Mouse (Mus musculus): Measurements from ENCODE around the gene Zic4.

Zic4 gene

GRCm38 (mm10) chr9:91363814-91364126 is 1.6 kb downstream of the Zic4 start:
- no peak for DNase-seq (ENCODE audit: low spot score in 2 of 2)

GRCm38 (mm10) chr9:91364127-91364970 is 2.1 kb downstream of the Zic4 start:
- no peak for DNase-seq (ENCODE audit: low spot score in 2 of 2)

- DNase-seq (ENCODE audit: low spot score in 2 of 2): no peak
Observed at GRCm38 (mm10) chr9:91364971-91365501, 2.8 kb downstream of the Zic4 start.

GRCm38 (mm10) chr9:91365664-91366063 is 3.5 kb downstream of the Zic4 start, which contains the start of gene Zic1:
TSS of gene Zic1 (minus strand) at chr9:91365810.
- DNase-seq (ENCODE audit: low spot score in 2 of 2): no peak

- DNase-seq (ENCODE audit: low spot score in 2 of 2): no peak
Observed at GRCm38 (mm10) chr9:91366226-91366998, 4.2 kb downstream of the Zic4 start.

- DNase-seq (ENCODE audit: low spot score in 2 of 2): no peak
Observed at GRCm38 (mm10) chr9:91366999-91367811, 5.0 kb downstream of the Zic4 start.

GRCm38 (mm10) chr9:91368150-91368549 is 5.9 kb downstream of the Zic4 start:
- DNase-seq (ENCODE audit: low spot score in 2 of 2): no peak

GRCm38 (mm10) chr9:91368946-91369292 is 6.7 kb downstream of the Zic4 start:
- no peak for DNase-seq (ENCODE audit: low spot score in 2 of 2)

- no peak for DNase-seq (ENCODE audit: low spot score in 2 of 2)
Observed at GRCm38 (mm10) chr9:91369293-91369991, 7.2 kb downstream of the Zic4 start.

- no peak for DNase-seq (ENCODE audit: low spot score in 2 of 2)
Observed at GRCm38 (mm10) chr9:91370191-91370708, 8.0 kb downstream of the Zic4 start.

GRCm38 (mm10) chr9:91371011-91371410 is 8.8 kb downstream of the Zic4 start:
- DNase-seq (ENCODE audit: low spot score in 2 of 2): no peak

- DNase-seq (ENCODE audit: low spot score in 2 of 2): no peak
Observed at GRCm38 (mm10) chr9:91371608-91372007, 9.4 kb downstream of the Zic4 start.

GRCm38 (mm10) chr9:91373811-91374575 is 11.8 kb downstream of the Zic4 start:
- DNase-seq (ENCODE audit: low spot score in 2 of 2): no peak

GRCm38 (mm10) chr9:91374665-91375064 is 12.5 kb downstream of the Zic4 start:
- no peak for DNase-seq (ENCODE audit: low spot score in 2 of 2)

GRCm38 (mm10) chr9:91377036-91377872 is 15.0 kb downstream of the Zic4 start:
- no peak for DNase-seq (ENCODE audit: low spot score in 2 of 2)

- DNase-seq (ENCODE audit: low spot score in 2 of 2): no peak
Observed at GRCm38 (mm10) chr9:91377873-91378150, 15.6 kb downstream of the Zic4 start.

GRCm38 (mm10) chr9:91378411-91379299 is 16.4 kb downstream of the Zic4 start:
- no peak for DNase-seq (ENCODE audit: low spot score in 2 of 2)

GRCm38 (mm10) chr9:91379300-91379635 is 17.1 kb downstream of the Zic4 start:
- no peak for DNase-seq (ENCODE audit: low spot score in 2 of 2)
